Mouse (Mus musculus): Measurements from ENCODE around the gene Pex26. TPM values are rescaled to one million over a fixed set of nuclear protein-coding genes. Genes with fewer than 3 reads are reported as not detected.

Pex26 gene
- polyA plus RNA-seq, 1 experiment, result 13.5 TPM

DNA sequence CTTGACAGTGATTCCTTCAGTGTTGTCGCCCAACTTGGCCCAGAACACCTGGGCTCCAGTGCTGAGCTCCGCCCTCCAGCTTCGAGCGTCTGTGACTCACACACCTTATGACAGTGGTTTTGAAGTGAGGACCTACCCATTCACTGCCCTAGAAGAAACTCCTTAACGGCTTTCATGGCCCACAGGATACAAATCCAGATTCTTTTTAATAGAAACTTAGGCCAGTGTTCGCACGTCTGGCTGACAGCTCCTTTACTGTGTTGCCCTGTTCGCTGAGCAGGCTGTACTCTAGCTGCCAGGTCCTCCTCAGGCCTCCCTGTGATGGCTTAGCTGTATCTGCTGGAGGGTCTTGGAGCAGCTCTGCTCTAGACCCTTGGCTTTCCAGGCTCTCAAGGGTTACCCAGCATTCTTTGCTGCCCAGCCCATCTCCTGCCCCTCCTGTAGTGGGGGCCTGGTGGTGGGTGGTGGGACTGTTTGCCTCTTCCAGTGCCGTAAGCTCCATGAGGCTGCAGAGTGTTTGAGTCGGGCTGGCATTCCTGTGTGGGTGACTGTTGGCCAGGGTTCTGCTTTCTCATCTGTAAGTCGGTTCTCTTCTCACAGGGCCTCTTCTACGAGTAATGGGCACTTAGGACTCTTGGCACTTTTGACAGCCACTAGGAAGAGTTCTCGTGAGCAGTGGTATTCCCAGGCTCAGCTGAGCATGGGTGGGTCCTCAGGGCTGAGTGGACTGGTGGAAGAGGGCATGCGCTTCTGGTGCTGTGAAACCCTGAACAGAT lies 11.7 kb downstream of the Pex26 start:
- TF ChIP-seq POLR2A (IDR thresholded peaks at IDR 0.05; ENCODE audit: borderline replicate concordance, extremely low read depth, low read depth, low read length) (no peak), CTCF (IDR thresholded peaks at IDR 0.05; ENCODE audit: insufficient read depth, low read length) (no peak)
- 72% methylated on average over 14 of the region's 14 CpGs for WGBS
- Histone ChIP-seq H3K4me1 (ENCODE audit: control insufficient read depth, insufficient read depth, low read length) (no peaks in the 10 kb centered on the region; the same call in 1 of the 2 replicates), H3K4me3 (replicated peaks; ENCODE audit: extremely low read depth, low read depth, low read length) (no peak overlapping the region)
- peak; percentile 32 for DNase-seq

DNA sequence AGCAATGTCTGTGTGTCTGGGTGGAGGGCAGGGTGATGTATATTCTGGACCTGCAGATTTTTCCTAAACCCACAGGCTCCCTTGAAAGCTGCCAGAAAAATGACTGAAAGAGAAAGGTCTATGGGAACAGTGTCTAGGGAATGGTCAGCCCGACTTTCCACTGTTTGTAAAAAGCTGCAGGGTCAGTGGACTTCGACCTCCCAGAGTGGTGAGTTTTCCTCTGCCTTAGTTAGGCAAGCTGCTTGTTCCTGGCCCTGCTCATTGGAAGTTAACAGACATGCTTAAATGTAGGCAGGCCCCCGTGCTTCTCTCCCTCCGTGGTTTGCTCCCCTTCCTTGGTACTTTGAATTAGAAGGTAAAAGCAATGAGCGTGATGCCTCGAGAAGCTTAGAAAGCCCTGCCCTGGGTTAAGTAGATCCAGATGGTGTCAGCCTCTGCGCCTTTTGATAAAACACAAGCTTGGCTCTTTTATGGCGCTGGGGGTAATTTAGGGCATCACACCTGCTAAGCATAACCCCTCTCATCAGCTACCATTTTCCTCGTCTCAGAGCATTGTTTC lies 14.4 kb downstream of the Pex26 start:
- TF ChIP-seq CTCF (IDR thresholded peaks at IDR 0.05; ENCODE audit: insufficient read depth, low read length) (no peak), POLR2A (IDR thresholded peaks at IDR 0.05; ENCODE audit: borderline replicate concordance, extremely low read depth, low read depth, low read length) (no peak)
- no peaks in the 10 kb centered on the region for H3K4me1 ChIP-seq (ENCODE audit: control insufficient read depth, insufficient read depth, low read length)
- 76% methylated on average over 9 of the region's 9 CpGs for WGBS
- DNase-seq, result no peak
- H3K4me3 ChIP-seq (replicated peaks; ENCODE audit: extremely low read depth, low read depth, low read length), result no peak overlapping the region

- no peak overlapping the region for H3K4me3 ChIP-seq (replicated peaks; ENCODE audit: extremely low read depth, low read depth, low read length)
- no peak for DNase-seq
- 75% methylated on average over 4 of the region's 4 CpGs for WGBS
- no peaks in the 10 kb centered on the region for H3K4me1 ChIP-seq (ENCODE audit: control insufficient read depth, insufficient read depth, low read length)
- TF ChIP-seq CTCF (IDR thresholded peaks at IDR 0.05; ENCODE audit: insufficient read depth, low read length) (no peak), POLR2A (IDR thresholded peaks at IDR 0.05; ENCODE audit: borderline replicate concordance, extremely low read depth, low read depth, low read length) (no peak)
Measured at GRCm38 (mm10) chr6:121200458-121200857, 17.0 kb downstream of the Pex26 start.

DNA sequence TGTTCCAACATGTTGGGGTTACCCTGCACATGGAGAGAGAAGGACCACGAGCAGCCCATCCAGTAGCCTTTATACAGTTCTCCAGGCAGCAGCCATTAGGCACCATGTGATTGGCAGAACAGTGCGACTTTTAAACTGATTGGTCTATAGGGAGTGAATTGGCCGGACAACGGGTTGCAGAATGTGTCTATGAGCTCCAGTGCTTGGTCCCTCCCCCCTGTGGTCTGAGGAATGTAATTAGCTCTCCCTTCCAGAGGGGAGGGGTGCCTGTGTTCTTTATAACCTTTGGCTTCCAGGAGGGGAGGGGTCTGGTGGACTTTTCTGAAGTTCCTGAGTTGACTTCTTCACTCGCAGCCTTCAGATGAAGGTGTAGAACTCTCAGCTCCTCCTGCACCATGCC lies 18.6 kb downstream of the Pex26 start:
- no peak for TF ChIP-seq CTCF (IDR thresholded peaks at IDR 0.05; ENCODE audit: insufficient read depth, low read length)
- no peak for TF ChIP-seq POLR2A (IDR thresholded peaks at IDR 0.05; ENCODE audit: borderline replicate concordance, extremely low read depth, low read depth, low read length)
- H3K4me1 ChIP-seq (ENCODE audit: control insufficient read depth, insufficient read depth, low read length), result no peaks in the 10 kb centered on the region
- DNase-seq, result no peak
- WGBS, result 85% methylated on average over 5 of the region's 5 CpGs
- no peak overlapping the region for H3K4me3 ChIP-seq (replicated peaks; ENCODE audit: extremely low read depth, low read depth, low read length)

GRCm38 (mm10) chr6:121206481-121206880 lies 23.0 kb downstream of the Pex26 start:
- DNase-seq, result no peak
- 88% methylated on average over 5 of the region's 5 CpGs for WGBS
- Histone ChIP-seq H3K4me3 (replicated peaks; ENCODE audit: extremely low read depth, low read depth, low read length) (no peak overlapping the region), H3K4me1 (ENCODE audit: control insufficient read depth, insufficient read depth, low read length) (peaks cover 6% of the 10 kb centered on the region; the same call in 1 of the 2 replicates)
- TF ChIP-seq POLR2A (IDR thresholded peaks at IDR 0.05; ENCODE audit: borderline replicate concordance, extremely low read depth, low read depth, low read length) (no peak), CTCF (IDR thresholded peaks at IDR 0.05; ENCODE audit: insufficient read depth, low read length) (no peak)

DNA sequence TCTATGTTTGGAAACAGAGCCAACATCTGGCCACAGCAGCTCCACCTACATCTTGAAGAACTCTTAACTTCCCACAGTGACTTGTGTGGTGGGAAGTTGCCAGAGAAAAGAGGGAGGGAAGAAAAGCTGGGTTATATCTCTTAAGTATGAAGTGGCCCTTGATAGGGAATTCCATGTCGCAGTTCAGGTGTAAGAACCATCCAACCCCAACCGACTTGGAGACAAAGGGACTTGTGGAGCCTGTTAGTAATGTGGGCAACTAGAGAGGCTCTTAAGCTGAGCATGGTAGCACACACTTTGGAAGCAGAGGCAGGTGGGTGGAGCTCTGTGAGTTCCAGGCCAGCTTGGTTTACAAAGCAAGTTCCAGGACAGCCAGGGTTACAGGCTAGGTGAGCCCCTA lies 26.1 kb downstream of the Pex26 start:
- H3K4me3 ChIP-seq (replicated peaks; ENCODE audit: extremely low read depth, low read depth, low read length), result no peak overlapping the region
- H3K4me1 ChIP-seq (ENCODE audit: control insufficient read depth, insufficient read depth, low read length), result peaks cover 8% of the 10 kb centered on the region
- TF ChIP-seq CTCF (IDR thresholded peaks at IDR 0.05; ENCODE audit: insufficient read depth, low read length) (no peak), POLR2A (IDR thresholded peaks at IDR 0.05; ENCODE audit: borderline replicate concordance, extremely low read depth, low read depth, low read length) (no peak)
- 56% methylated on average over 2 of the region's 2 CpGs for WGBS
- DNase-seq, result peak; percentile 32

DNA sequence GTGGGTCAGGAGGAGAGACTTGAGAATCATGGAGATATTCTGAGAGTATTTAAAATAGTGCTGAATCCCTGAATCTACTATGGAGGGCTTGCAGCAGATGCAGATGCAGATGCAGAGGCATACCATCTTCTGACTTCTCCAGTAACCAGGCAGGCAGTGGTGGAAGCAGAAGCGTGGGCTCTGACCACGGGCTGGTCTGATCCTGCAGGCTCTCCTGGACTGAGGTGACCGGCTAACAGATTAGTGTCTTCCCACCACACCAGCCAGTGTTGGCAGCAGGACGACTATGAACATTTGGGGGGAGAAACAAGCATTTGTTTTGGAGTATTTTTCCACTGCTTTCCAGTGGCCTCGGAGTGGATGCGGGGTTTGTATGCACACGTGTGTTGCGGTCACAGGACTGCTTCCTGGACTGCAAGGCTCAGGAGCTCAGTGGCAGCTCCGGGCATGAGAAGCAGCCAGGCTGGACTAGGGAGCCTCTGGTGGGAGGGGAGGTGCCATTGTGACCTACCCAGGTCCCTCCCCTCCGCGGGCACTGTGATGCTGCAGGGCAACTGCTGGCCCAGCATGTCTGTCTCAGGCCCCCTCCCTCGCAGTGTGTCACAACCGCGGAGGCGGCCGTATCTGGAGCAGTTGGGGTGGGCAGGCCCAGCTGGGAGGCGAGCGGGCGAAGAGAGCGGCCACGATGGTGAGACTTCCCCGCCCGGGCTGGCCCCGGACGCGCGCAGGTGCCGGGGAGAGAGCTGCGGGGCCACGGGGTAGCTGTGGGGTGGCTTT lies 26.9 kb downstream of the Pex26 start, which contains the start of gene Tuba8:
TSS of gene Tuba8 (plus strand) at position 548 of the 777 bp plus-strand sequence.
- Histone ChIP-seq H3K4me3 (replicated peaks; ENCODE audit: extremely low read depth, low read depth, low read length) (peak within 1 kb of the TSS; percentile 37), H3K4me1 (ENCODE audit: control insufficient read depth, insufficient read depth, low read length) (peaks cover 8% of the 10 kb centered on the region)
- TF ChIP-seq POLR2A (IDR thresholded peaks at IDR 0.05; ENCODE audit: borderline replicate concordance, extremely low read depth, low read depth, low read length) (no peak), CTCF (IDR thresholded peaks at IDR 0.05; ENCODE audit: insufficient read depth, low read length) (no peak)
- WGBS, result 5% methylated on average over 30 of the region's 30 CpGs
- peak; percentile 57 for DNase-seq

DNA sequence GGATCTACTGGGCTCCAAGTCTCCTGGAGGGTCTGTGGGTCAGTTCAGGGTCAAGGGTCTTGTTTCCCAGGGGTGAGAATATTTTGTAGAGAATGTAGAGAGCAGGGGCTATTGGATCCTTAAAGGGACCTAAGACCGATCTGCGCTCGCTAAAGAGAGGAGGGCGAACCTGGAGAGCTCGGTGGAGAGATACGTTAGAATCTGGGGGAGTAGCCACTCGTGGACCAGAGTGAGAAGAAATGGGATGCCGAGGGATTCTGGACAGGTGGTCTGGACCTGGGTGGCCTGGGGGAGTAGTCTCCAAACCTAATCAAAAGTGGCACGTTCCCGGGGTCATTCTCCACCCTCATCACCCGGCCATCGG lies 27.4 kb downstream of the Pex26 start:
- peaks cover 8% of the 10 kb centered on the region for H3K4me1 ChIP-seq (ENCODE audit: control insufficient read depth, insufficient read depth, low read length)
- H3K4me3 ChIP-seq (replicated peaks; ENCODE audit: extremely low read depth, low read depth, low read length), result peak overlapping the region; percentile 37
- WGBS, result 2% methylated on average over 12 of the region's 12 CpGs
- no peak for DNase-seq
- no peak for TF ChIP-seq POLR2A (IDR thresholded peaks at IDR 0.05; ENCODE audit: borderline replicate concordance, extremely low read depth, low read depth, low read length)
- TF ChIP-seq CTCF (IDR thresholded peaks at IDR 0.05; ENCODE audit: insufficient read depth, low read length), result no peak

- peak; percentile 47 for DNase-seq
- TF ChIP-seq CTCF (IDR thresholded peaks at IDR 0.05; ENCODE audit: insufficient read depth, low read length), result no peak
- peak; percentile 19; the same call in 1 of the 2 replicates for TF ChIP-seq POLR2A (IDR thresholded peaks at IDR 0.05; ENCODE audit: borderline replicate concordance, extremely low read depth, low read depth, low read length)
- peak overlapping the region; percentile 26 for H3K4me3 ChIP-seq (replicated peaks; ENCODE audit: extremely low read depth, low read depth, low read length)
- peaks cover 8% of the 10 kb centered on the region for H3K4me1 ChIP-seq (ENCODE audit: control insufficient read depth, insufficient read depth, low read length)
- 21% methylated on average over 5 of the region's 5 CpGs for WGBS
Measured at GRCm38 (mm10) chr6:121211743-121212142, 28.3 kb downstream of the Pex26 start.

All from lung, adult 2 months (tissue).